Mouse (Mus musculus) ES-E14 (cell line): ENCODE data around the gene Ets1. TPM values are rescaled to one million over a fixed set of nuclear protein-coding genes. Genes with fewer than 3 reads are reported as not detected.

Experiments
- DNase-seq: peaks from one replicate; pipeline ENCODE4 v3.0.0-alpha.2; 2013; ENCODE audit warnings: low read depth, low spot score
- H3K27ac ChIP-seq: 2 replicates; pipeline ENCODE4 v1.5.1; 2012; ENCODE audit warnings: low read depth, mild to moderate bottlenecking, low read length, moderate library complexity, mixed read lengths; ENCODE audit not compliant: poor library complexity, insufficient read depth, severe bottlenecking
- H3K36me3 ChIP-seq: 2 replicates; pipeline ENCODE4 v1.6.1; 2012; ENCODE audit warnings: mild to moderate bottlenecking, low read length, moderate library complexity, mixed read lengths; ENCODE audit not compliant: control insufficient read depth, poor library complexity, insufficient read depth, severe bottlenecking
- H3K4me1 ChIP-seq, 2 experiments: fragments of 150-350 bp in 1 of 2; sonication (generic) in 1 of 2; 2 replicates each; pipeline ENCODE4 v1.6.1; 2012; ENCODE audit warnings: low read length in 2 of 2, mild to moderate bottlenecking in 1 of 2, mixed read lengths in 1 of 2; ENCODE audit not compliant: control insufficient read depth in 2 of 2, insufficient read depth in 2 of 2, poor library complexity in 1 of 2
- H3K4me3 ChIP-seq, 2 experiments: fragments of 150-350 bp in 1 of 2; sonication (generic) in 1 of 2; 2 replicates each; pipeline ENCODE4 v1.5.1; 2012; ENCODE audit warnings: low read length in 2 of 2, low read depth in 1 of 2, mild to moderate bottlenecking in 1 of 2, mixed read lengths in 1 of 2; ENCODE audit not compliant: insufficient read depth in 1 of 2, poor library complexity in 1 of 2, severe bottlenecking in 1 of 2
- H3K9ac ChIP-seq: 2 replicates; pipeline ENCODE4 v1.6.1; 2012; ENCODE audit warnings: low read depth, mild to moderate bottlenecking, low read length, mixed read lengths; ENCODE audit not compliant: poor library complexity, insufficient read depth, severe bottlenecking
- H3K9me3 ChIP-seq: fragments of 150-350 bp; sonication (generic); 2 replicates; pipeline ENCODE4 v1.6.1; 2012; ENCODE audit warnings: low read depth, mild to moderate bottlenecking, low read length; ENCODE audit not compliant: control insufficient read depth, insufficient read depth
- CHD2 ChIP-seq: IDR thresholded peaks from 2 replicates; pipeline ENCODE4 v1.6.1; 2014; ENCODE audit warnings: mild to moderate bottlenecking, low read depth, low read length, inconsistent platforms
- HCFC1 ChIP-seq: IDR thresholded peaks from 2 replicates; pipeline ENCODE4 v1.6.1; 2012; ENCODE audit warnings: low read length, inconsistent platforms, borderline replicate concordance; ENCODE audit not compliant: insufficient read depth
- MAFK ChIP-seq: IDR thresholded peaks from 2 replicates; pipeline ENCODE4 v1.6.1; 2014; ENCODE audit warnings: mild to moderate bottlenecking, low read depth, low read length, inconsistent platforms; ENCODE audit not compliant: insufficient read depth
- ZC3H11A ChIP-seq: IDR thresholded peaks from 2 replicates; pipeline ENCODE4 v1.6.1; 2012; ENCODE audit warnings: low read depth, mild to moderate bottlenecking, inconsistent platforms, low read length, borderline replicate concordance
- ZNF384 ChIP-seq: IDR thresholded peaks from 2 replicates; pipeline ENCODE4 v1.6.1; 2012; ENCODE audit warnings: low read depth, low read length, inconsistent platforms
- in situ Hi-C, 2 experiments: fragments of 600-800 bp; cut with MboI; formaldehyde crosslinking; loops; one replicate each; pipeline ENCODE4 v1.15.1; 2025; ENCODE audit warnings: low sequenced_read_pairs in 2 of 2, inconsistent platforms in 1 of 2; ENCODE audit not compliant: unreplicated experiment in 2 of 2
- total RNA-seq: library from RNA; depleted of rRNA; stranded (reverse); fragments of 300-350 nt; gene quantifications from 2 replicates; pipeline ENCODE4 v1.2.3, GENCODE M21; 2012

Gene Ets1
- total RNA-seq, 1 experiment, result 20.9 TPM

- Histone ChIP-seq H3K36me3 (no peaks in the 10 kb centered on the region), H3K4me3 (no peak overlapping the region), H3K4me1 (no peaks in the 10 kb centered on the region), H3K9ac (no peak overlapping the region), H3K9me3 (no peaks in the 10 kb centered on the region), H3K27ac (no peak overlapping the region)
- TF ChIP-seq CHD2, result no peak
- no peak for TF ChIP-seq HCFC1
- TF ChIP-seq MAFK, result no peak
- no peak for TF ChIP-seq ZC3H11A
- no peak for TF ChIP-seq ZNF384
- no peak for DNase-seq
- in situ Hi-C loops, result no loop called here
These were observed 124.7 kb downstream of the Ets1 start for GRCm38 (mm10) chr9:32760649-32761157.

GRCm38 (mm10) chr9:32761326-32761725, 125.3 kb downstream of the Ets1 start:
- TF ChIP-seq ZC3H11A (no peak), HCFC1 (no peak), MAFK (no peak), CHD2 (no peak), ZNF384 (no peak)
- Histone ChIP-seq H3K9me3 (no peaks in the 10 kb centered on the region), H3K27ac (no peak overlapping the region), H3K36me3 (no peaks in the 10 kb centered on the region), H3K4me1 (no peaks in the 10 kb centered on the region), H3K9ac (no peak overlapping the region), H3K4me3 (no peak overlapping the region)
- in situ Hi-C loops, result no loop called here
- DNase-seq, result no peak

DNA sequence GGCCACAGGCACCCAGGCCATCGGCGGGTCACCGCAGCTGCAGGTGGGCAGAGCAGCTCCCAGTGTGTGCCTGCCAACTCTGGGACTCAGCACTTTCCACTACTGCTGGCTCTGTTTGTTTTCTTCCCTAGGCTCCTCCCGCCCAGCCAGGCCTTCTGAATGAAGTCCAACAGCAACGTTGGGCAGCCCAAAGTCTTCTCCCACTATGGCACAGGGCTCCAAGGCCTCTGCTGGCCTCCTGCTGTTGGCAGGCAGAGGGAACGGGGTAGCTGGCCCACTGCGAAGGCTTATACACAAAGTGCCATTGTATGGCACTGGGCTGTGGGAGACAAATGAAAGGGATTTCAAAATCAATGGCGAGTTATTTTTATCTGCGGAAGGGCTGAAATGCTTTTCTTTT, 128.4 kb downstream of the Ets1 start:
- no peak for DNase-seq
- Histone ChIP-seq H3K36me3 (no peaks in the 10 kb centered on the region), H3K4me3 (no peak overlapping the region), H3K4me1 (no peaks in the 10 kb centered on the region), H3K27ac (no peak overlapping the region), H3K9ac (no peak overlapping the region), H3K9me3 (no peaks in the 10 kb centered on the region)
- no peak for TF ChIP-seq MAFK
- TF ChIP-seq ZC3H11A, result no peak
- no peak for TF ChIP-seq ZNF384
- TF ChIP-seq CHD2, result no peak
- TF ChIP-seq HCFC1, result no peak
- in situ Hi-C loops, result no loop called here

- Histone ChIP-seq H3K4me1 (no peaks in the 10 kb centered on the region), H3K9ac (no peak overlapping the region), H3K9me3 (no peaks in the 10 kb centered on the region), H3K4me3 (no peak overlapping the region), H3K27ac (no peak overlapping the region), H3K36me3 (no peaks in the 10 kb centered on the region)
- in situ Hi-C loops, result no loop called here
- DNase-seq, result no peak
- no peak for TF ChIP-seq ZNF384
- no peak for TF ChIP-seq MAFK
- TF ChIP-seq HCFC1, result no peak
- TF ChIP-seq CHD2, result no peak
- no peak for TF ChIP-seq ZC3H11A
These were observed 129.1 kb downstream of the Ets1 start for GRCm38 (mm10) chr9:32765123-32765522.

DNA sequence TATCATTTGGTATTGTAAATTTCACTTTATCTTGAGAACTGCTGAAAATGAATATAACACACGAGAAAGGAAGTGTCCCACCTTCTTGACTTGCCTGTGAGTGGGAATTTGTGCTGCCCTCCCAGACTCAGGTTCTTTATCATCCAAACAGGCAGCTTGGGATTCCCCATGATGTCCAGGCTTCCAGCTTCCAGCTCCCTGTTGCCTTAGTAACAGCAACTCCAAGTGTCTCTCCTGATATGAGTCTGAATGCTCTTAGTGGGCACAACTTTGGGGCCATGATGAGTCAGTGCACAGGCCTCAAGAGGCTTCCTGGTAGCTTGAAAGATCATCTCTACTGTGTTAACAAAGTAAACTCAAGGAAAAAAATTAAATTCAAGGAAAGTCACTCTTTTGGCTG, 142.8 kb downstream of the Ets1 start:
- in situ Hi-C loops, result no loop called here
- H3K9me3 ChIP-seq, result no peaks in the 10 kb centered on the region
- H3K36me3 ChIP-seq, result no peaks in the 10 kb centered on the region
- no peak overlapping the region for H3K4me3 ChIP-seq
- no peak for DNase-seq
- TF ChIP-seq HCFC1, result no peak
- TF ChIP-seq CHD2, result no peak
- TF ChIP-seq ZNF384, result no peak
- no peak for TF ChIP-seq ZC3H11A
- no peak for TF ChIP-seq MAFK
- no peak overlapping the region for H3K27ac ChIP-seq
- H3K9ac ChIP-seq, result no peak overlapping the region
- H3K4me1 ChIP-seq, result no peaks in the 10 kb centered on the region
